Mouse (Mus musculus) mesoderm, embryonic 11.5 days (tissue): ENCODE measurements around the gene Fam50a.
A peak's percentile ranks its signal among the peaks of the same experiment; 100 is the strongest.

Experiments used
- DNase-seq: peaks from one replicate; pipeline ENCODE4 v3.0.0-alpha.2; 2012; ENCODE audit warnings: low read depth, low spot score

Gene Fam50a

GRCm38 (mm10) chrX:74312540-74313464 is at the start of gene Fam50a:
Fam50a (plus strand) TSS chrX:74313033.
- DNase-seq, result peak; percentile 85

- DNase-seq, result no peak
These were observed 43.1 kb upstream of the Fam50a start for GRCm38 (mm10) chrX:74269736-74270061.

- DNase-seq, result peak; percentile 97
These were observed 42.6 kb upstream of the Fam50a start, which contains the start of gene Rpl10 for GRCm38 (mm10) chrX:74270062-74270901. Rpl10 (plus strand) TSS chrX:74270812.

- peak; percentile 45 for DNase-seq
These were observed 41.8 kb upstream of the Fam50a start for GRCm38 (mm10) chrX:74270902-74271551.

GRCm38 (mm10) chrX:74273422-74274322 is 39.2 kb upstream of the Fam50a start:
- DNase-seq, result no peak

GRCm38 (mm10) chrX:74277916-74278315 is 34.9 kb upstream of the Fam50a start:
- DNase-seq, result no peak

- DNase-seq, result no peak
These were observed 31.6 kb upstream of the Fam50a start for GRCm38 (mm10) chrX:74281041-74281731.

- DNase-seq, result peak; percentile 63
These were observed 31.0 kb upstream of the Fam50a start, which contains the start of the genes Taz and Dnase1l1 for GRCm38 (mm10) chrX:74281732-74282394. Taz (plus strand) TSS chrX:74281912. Dnase1l1 (minus strand) TSS chrX:74282337.

GRCm38 (mm10) chrX:74282395-74283091 is 30.3 kb upstream of the Fam50a start:
- peak; percentile 79 for DNase-seq

GRCm38 (mm10) chrX:74283092-74283437 is 29.8 kb upstream of the Fam50a start:
- DNase-seq, result no peak

- no peak for DNase-seq
These were observed 19.4 kb upstream of the Fam50a start for GRCm38 (mm10) chrX:74293431-74293830.

GRCm38 (mm10) chrX:74296538-74297448 is 16.0 kb upstream of the Fam50a start, which contains the start of gene Atp6ap1:
Atp6ap1 (plus strand) TSS chrX:74297097.
- peak; percentile 93 for DNase-seq

- no peak for DNase-seq
These were observed 14.5 kb upstream of the Fam50a start for GRCm38 (mm10) chrX:74298348-74298747.

GRCm38 (mm10) chrX:74299721-74300120 is 13.1 kb upstream of the Fam50a start:
- no peak for DNase-seq

GRCm38 (mm10) chrX:74304867-74305700 is 7.7 kb upstream of the Fam50a start, which contains the start of gene Gdi1:
Gdi1 (plus strand) TSS chrX:74304998.
- peak; percentile 82 for DNase-seq

- DNase-seq, result peak; percentile 70
These were observed 15.9 kb downstream of the Fam50a start, which contains the start of gene Plxna3 for GRCm38 (mm10) chrX:74328725-74329161. Plxna3 (plus strand) TSS chrX:74329066.

- no peak for DNase-seq
These were observed 16.4 kb downstream of the Fam50a start for GRCm38 (mm10) chrX:74329215-74329671.
